Mouse (Mus musculus): Measurements from ENCODE around the gene Gchfr. TPM values are rescaled to one million over a fixed set of nuclear protein-coding genes. Genes with fewer than 3 reads are reported as not detected.

The Gchfr gene
- polyA plus RNA-seq, 1 experiment from 2014 or later = 8.4 TPM

DNA sequence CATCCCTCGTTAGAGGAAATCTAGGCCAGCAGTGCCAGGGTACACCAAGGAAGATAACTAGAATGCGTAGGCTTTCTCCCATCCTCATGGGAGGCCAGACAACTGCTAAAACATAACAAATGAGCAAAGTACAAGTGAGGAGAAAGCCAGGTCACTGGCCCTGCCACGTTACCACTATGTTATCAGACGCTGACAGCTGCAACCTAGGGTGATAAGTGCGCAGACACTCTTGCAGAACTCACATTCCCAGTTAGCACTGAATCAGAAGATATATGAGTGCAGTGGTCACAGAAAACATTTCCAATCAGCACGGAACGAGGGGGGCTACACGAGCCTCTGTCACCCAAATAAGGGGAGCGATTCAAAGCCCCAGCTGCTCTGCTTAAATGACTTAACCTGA lies 12.2 kb upstream of the Gchfr start:
- WGBS = 84% methylated on average over 9 of the region's 9 CpGs
- Histone ChIP-seq H3K27me3 (replicated peaks; ENCODE audit: control insufficient read depth, insufficient read depth, low read length) (no peaks in the 10 kb centered on the region), H3K36me3 (ENCODE audit: control insufficient read depth, insufficient read depth, low read length) (peaks cover 36% of the 10 kb centered on the region), H3K4me3 (ENCODE audit: low read depth, low read length) (peak overlapping the region; percentile 98; the same call in 1 of the 2 replicates), H3K9me3 (ENCODE audit: control insufficient read depth, low read length) (no peaks in the 10 kb centered on the region), H3K27ac (replicated peaks; ENCODE audit: low read depth, low read length) (no peak overlapping the region), H3K4me2 (ENCODE audit: low read depth, low read length) (peak overlapping the region; percentile 88; the same call in 1 of the 2 replicates), H3K9ac (ENCODE audit: low read depth, low read length) (peak overlapping the region; percentile 93), H3K4me1 (ENCODE audit: control insufficient read depth, insufficient read depth, low read length) (peaks cover 3% of the 10 kb centered on the region; the same call in 1 of the 2 replicates)
- DNase-seq (ENCODE audit: low spot score) (no peak), ATAC-seq (ENCODE audit: low read depth) (no peak)

DNA sequence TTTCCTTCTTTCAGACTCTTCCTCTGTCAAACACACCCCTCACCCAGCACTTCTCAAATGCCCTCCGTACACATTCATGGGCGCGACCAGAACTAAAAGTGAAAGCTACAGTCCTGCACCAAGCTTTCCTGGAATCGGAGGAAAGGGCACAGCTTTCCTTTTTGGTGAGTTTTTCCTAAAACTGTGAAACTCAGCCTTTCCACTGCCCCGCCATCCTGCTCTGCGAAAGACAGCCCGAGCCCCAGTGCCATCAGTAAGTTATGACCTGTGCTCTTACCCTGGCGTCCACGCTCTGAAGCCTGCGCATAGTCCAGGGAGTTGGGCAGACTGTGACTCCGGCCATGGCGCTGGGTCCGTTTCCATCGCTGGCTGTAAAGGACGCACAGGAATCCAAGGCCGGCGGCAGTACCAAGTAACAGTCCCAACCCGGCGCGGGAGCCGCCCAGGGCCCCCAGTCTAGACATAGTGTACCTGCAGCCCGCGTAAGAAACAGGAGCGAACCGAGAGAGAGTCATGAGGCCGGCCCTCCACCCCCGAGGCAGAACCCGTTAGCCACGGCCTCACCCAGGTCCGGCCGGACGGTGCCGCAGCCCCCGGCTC lies 11.4 kb upstream of the Gchfr start:
- DNase-seq (ENCODE audit: low spot score) (no peak), ATAC-seq (ENCODE audit: low read depth) (no peak; the same call in 1 of the 2 replicates)
- Histone ChIP-seq H3K4me3 (ENCODE audit: low read depth, low read length) (peak overlapping the region; percentile 98), H3K27ac (replicated peaks; ENCODE audit: low read depth, low read length) (peak overlapping the region; percentile 59; the same call in 1 of the 2 replicates), H3K9ac (ENCODE audit: low read depth, low read length) (peak overlapping the region; percentile 93), H3K9me3 (ENCODE audit: control insufficient read depth, low read length) (no peaks in the 10 kb centered on the region), H3K4me1 (ENCODE audit: control insufficient read depth, insufficient read depth, low read length) (peaks cover 3% of the 10 kb centered on the region; the same call in 1 of the 2 replicates), H3K27me3 (replicated peaks; ENCODE audit: control insufficient read depth, insufficient read depth, low read length) (no peaks in the 10 kb centered on the region), H3K4me2 (ENCODE audit: low read depth, low read length) (peak overlapping the region; percentile 88), H3K36me3 (ENCODE audit: control insufficient read depth, insufficient read depth, low read length) (peaks cover 28% of the 10 kb centered on the region)
- 7% methylated on average over 27 of the region's 34 CpGs for WGBS

DNA sequence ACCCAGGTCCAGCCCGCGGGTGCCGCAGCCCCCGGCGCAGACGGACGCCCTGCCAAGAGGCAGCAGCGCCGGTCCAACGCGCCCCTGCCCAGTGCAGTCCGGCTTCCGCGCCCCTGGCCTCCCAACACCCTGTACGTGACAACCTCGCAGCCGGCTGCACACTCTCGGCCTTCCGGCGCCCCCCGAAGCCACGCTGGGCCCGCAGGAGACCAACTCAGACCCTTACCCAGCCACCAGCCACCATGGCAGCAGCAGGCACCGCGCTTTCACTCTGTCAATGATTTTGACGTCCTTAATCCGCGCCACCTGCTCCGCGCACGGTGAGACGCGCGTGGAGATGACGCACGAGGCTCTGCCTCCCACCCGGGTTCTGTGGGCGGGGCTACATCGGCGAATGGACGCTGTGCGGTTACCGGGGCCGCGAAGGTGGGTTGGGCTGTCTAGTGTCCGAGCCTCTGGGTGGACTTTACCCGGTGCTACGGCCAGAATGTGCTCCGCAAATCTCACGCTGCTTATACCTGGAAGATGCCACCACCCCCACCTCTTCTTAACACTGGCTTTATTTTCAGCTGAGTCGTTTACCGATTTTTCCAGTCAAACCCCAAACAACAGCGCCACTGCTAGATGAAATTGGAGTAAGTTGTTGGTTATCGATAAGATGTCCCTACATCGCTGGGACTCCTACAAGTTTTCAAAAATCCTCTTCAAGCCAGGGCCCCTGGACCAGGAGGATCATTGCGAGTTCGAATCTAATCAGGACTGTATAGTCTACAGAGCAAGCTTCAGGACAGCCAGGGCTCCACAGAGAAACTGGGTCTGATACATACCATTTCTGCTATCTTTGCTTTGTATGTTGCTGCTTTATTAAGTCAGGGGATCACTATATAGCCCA lies 10.6 kb upstream of the Gchfr start, which contains the start of gene Rmdn3:
Gene Rmdn3, minus strand, starts transcription at position 354 of the 892 bp plus-strand sequence.
- no peaks in the 10 kb centered on the region for H3K27me3 ChIP-seq (replicated peaks; ENCODE audit: control insufficient read depth, insufficient read depth, low read length)
- peak within 1 kb of the TSS; percentile 88 for H3K4me2 ChIP-seq (ENCODE audit: low read depth, low read length)
- peaks cover 3% of the 10 kb centered on the region; the same call in 1 of the 2 replicates for H3K4me1 ChIP-seq (ENCODE audit: control insufficient read depth, insufficient read depth, low read length)
- H3K27ac ChIP-seq (replicated peaks; ENCODE audit: low read depth, low read length) = peak within 1 kb of the TSS; percentile 59
- DNase-seq (ENCODE audit: low spot score) (peak; percentile 96), ATAC-seq (ENCODE audit: low read depth) (peak; percentile 92)
- peaks cover 21% of the 10 kb centered on the region for H3K36me3 ChIP-seq (ENCODE audit: control insufficient read depth, insufficient read depth, low read length)
- WGBS = under 1% methylated on average over 37 of the region's 57 CpGs
- H3K9ac ChIP-seq (ENCODE audit: low read depth, low read length) = peak within 1 kb of the TSS; percentile 93
- H3K4me3 ChIP-seq (ENCODE audit: low read depth, low read length) = peak within 1 kb of the TSS; percentile 98
- H3K9me3 ChIP-seq (ENCODE audit: control insufficient read depth, low read length) = no peaks in the 10 kb centered on the region

DNA sequence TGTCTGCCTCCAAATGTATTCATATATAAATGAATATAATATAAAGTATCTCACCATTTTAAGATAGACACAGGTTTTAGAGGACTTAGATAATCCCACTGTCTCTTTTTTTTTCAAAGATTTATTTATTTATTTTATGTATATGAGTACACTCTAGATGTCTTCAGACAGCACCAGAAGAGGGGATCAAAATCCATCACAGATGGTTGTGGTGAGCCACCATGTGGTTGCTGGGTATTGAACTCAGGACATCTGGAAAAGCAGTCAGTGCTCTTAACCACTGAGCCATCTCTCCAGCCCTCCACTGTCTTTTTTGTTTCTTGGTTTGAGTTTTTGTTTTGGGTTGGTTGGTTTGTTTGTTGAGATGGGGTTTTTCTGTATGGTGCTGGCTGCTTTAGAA lies 9.7 kb upstream of the Gchfr start:
- Histone ChIP-seq H3K9me3 (ENCODE audit: control insufficient read depth, low read length) (no peaks in the 10 kb centered on the region), H3K4me2 (ENCODE audit: low read depth, low read length) (peak overlapping the region; percentile 88; the same call in 1 of the 2 replicates), H3K4me1 (ENCODE audit: control insufficient read depth, insufficient read depth, low read length) (peaks cover 3% of the 10 kb centered on the region; the same call in 1 of the 2 replicates), H3K27ac (replicated peaks; ENCODE audit: low read depth, low read length) (no peak overlapping the region), H3K4me3 (ENCODE audit: low read depth, low read length) (no peak overlapping the region), H3K36me3 (ENCODE audit: control insufficient read depth, insufficient read depth, low read length) (peaks cover 12% of the 10 kb centered on the region), H3K27me3 (replicated peaks; ENCODE audit: control insufficient read depth, insufficient read depth, low read length) (no peaks in the 10 kb centered on the region), H3K9ac (ENCODE audit: low read depth, low read length) (no peak overlapping the region)
- no peak for ATAC-seq (ENCODE audit: low read depth)
- no peak for DNase-seq (ENCODE audit: low spot score)

DNA sequence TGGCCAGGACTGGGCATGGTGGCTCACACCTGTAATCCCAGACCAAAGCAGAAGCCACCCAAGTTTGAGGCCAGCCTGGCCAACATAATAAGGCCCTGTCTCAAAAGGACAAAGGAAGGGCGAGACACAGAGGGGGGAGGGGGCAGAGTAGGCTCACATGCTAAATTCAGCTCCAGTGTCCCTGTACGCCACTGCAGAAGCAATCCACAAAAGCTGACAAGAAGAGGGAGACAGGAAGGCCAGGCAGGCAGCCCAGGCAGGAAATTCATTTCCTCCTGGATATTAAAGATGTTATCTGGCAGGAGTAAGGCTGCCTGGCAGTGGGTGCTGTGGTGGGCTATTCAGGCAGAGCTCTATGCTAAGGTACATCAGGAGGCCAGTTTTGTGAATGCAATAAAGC lies 6.3 kb upstream of the Gchfr start:
- WGBS = 32% methylated on average over 2 of the region's 2 CpGs

DNA sequence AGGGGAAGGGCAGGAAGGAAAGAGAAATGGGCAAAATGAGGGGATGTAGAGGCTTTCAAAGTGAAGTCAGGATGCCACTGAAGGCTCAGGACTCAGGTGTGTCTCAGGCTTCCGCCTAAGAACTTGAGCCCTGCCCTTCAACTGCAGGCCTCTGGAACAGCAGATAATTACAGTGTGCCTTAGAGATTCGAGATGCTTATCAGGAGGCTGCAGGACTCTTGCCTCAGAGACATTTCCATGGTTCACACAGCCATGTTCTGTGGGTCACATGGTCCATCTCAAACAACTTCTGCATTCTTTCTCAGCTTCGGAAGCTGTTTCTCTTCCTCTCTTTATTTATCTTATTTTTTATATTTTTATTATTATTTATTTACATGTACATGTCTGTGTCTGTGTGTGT lies 4.4 kb upstream of the Gchfr start:
- Histone ChIP-seq H3K4me1 (ENCODE audit: control insufficient read depth, insufficient read depth, low read length) (peaks cover 7% of the 10 kb centered on the region), H3K9ac (ENCODE audit: low read depth, low read length) (no peak overlapping the region), H3K36me3 (ENCODE audit: control insufficient read depth, insufficient read depth, low read length) (no peaks in the 10 kb centered on the region), H3K4me2 (ENCODE audit: low read depth, low read length) (no peak overlapping the region), H3K27me3 (replicated peaks; ENCODE audit: control insufficient read depth, insufficient read depth, low read length) (peaks cover 11% of the 10 kb centered on the region), H3K27ac (replicated peaks; ENCODE audit: low read depth, low read length) (no peak overlapping the region), H3K9me3 (ENCODE audit: control insufficient read depth, low read length) (no peaks in the 10 kb centered on the region), H3K4me3 (ENCODE audit: low read depth, low read length) (no peak overlapping the region)
- DNase-seq (ENCODE audit: low spot score) (no peak), ATAC-seq (ENCODE audit: low read depth) (no peak)
- 57% methylated on average over 3 of the region's 3 CpGs for WGBS

More for the DNA sequence above, 6.3 kb upstream of the Gchfr start:
- no peaks in the 10 kb centered on the region for H3K9me3 ChIP-seq (ENCODE audit: control insufficient read depth, low read length)
- H3K4me2 ChIP-seq (ENCODE audit: low read depth, low read length) = no peak overlapping the region
- no peak overlapping the region for H3K9ac ChIP-seq (ENCODE audit: low read depth, low read length)
- no peak for ATAC-seq (ENCODE audit: low read depth)
- H3K36me3 ChIP-seq (ENCODE audit: control insufficient read depth, insufficient read depth, low read length) = no peaks in the 10 kb centered on the region
- no peaks in the 10 kb centered on the region for H3K4me1 ChIP-seq (ENCODE audit: control insufficient read depth, insufficient read depth, low read length)
- H3K27ac ChIP-seq (replicated peaks; ENCODE audit: low read depth, low read length) = no peak overlapping the region
- H3K27me3 ChIP-seq (replicated peaks; ENCODE audit: control insufficient read depth, insufficient read depth, low read length) = peaks cover 4% of the 10 kb centered on the region
- no peak for DNase-seq (ENCODE audit: low spot score)
- H3K4me3 ChIP-seq (ENCODE audit: low read depth, low read length) = no peak overlapping the region

DNA sequence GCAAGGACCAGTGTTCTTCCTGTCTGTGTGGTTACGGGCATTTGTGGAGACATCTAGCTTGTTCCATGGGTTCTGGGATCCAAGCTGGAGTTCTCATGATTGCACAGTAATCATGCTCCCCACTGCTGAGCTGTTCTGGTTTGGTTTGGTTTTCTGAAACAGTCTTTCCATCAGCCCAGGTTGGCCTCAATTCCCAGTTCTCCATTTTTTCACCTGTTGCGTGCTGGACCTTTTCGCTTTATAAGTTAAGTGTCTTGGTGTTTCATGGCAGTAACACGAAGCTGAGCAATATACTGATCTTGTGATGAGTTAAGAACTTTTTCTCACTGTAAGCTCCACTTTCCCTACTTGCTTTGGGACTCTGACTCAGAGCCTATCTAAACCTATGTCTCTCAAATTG lies 3.6 kb upstream of the Gchfr start:
- peaks cover 11% of the 10 kb centered on the region for H3K27me3 ChIP-seq (replicated peaks; ENCODE audit: control insufficient read depth, insufficient read depth, low read length)
- no peak overlapping the region for H3K4me3 ChIP-seq (ENCODE audit: low read depth, low read length)
- DNase-seq (ENCODE audit: low spot score) (no peak), ATAC-seq (ENCODE audit: low read depth) (no peak)
- H3K4me2 ChIP-seq (ENCODE audit: low read depth, low read length) = no peak overlapping the region
- 79% methylated on average over 4 of the region's 4 CpGs for WGBS
- H3K4me1 ChIP-seq (ENCODE audit: control insufficient read depth, insufficient read depth, low read length) = peaks cover 7% of the 10 kb centered on the region
- H3K9ac ChIP-seq (ENCODE audit: low read depth, low read length) = no peak overlapping the region
- H3K36me3 ChIP-seq (ENCODE audit: control insufficient read depth, insufficient read depth, low read length) = no peaks in the 10 kb centered on the region
- no peak overlapping the region for H3K27ac ChIP-seq (replicated peaks; ENCODE audit: low read depth, low read length)
- no peaks in the 10 kb centered on the region for H3K9me3 ChIP-seq (ENCODE audit: control insufficient read depth, low read length)

DNA sequence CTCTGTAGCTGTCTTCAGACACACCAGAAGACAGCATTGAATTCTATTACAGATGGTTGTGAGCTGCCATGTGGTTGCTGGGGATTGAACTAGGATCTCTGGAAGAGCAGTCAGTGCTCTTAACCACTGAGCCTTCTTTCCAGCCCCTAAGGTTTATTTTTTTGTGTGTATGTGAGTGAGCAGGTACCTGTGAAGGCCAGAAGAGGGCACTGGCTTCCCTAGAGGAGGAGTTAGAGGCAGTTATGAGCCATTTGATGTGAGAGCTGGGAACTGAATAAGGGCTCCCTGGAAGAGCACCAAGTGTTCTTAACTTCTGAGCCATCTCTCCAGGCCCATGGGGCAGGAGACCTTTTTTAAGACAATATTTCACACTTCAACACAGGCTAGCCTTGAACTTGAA lies 2.2 kb upstream of the Gchfr start:
- H3K27ac ChIP-seq (replicated peaks; ENCODE audit: low read depth, low read length) = no peak overlapping the region
- peaks cover 11% of the 10 kb centered on the region for H3K27me3 ChIP-seq (replicated peaks; ENCODE audit: control insufficient read depth, insufficient read depth, low read length)
- no peaks in the 10 kb centered on the region for H3K9me3 ChIP-seq (ENCODE audit: control insufficient read depth, low read length)
- no peak overlapping the region for H3K4me2 ChIP-seq (ENCODE audit: low read depth, low read length)
- DNase-seq (ENCODE audit: low spot score) (no peak), ATAC-seq (ENCODE audit: low read depth) (no peak)
- no peak overlapping the region for H3K9ac ChIP-seq (ENCODE audit: low read depth, low read length)
- H3K4me3 ChIP-seq (ENCODE audit: low read depth, low read length) = no peak overlapping the region
- peaks cover 7% of the 10 kb centered on the region for H3K4me1 ChIP-seq (ENCODE audit: control insufficient read depth, insufficient read depth, low read length)
- H3K36me3 ChIP-seq (ENCODE audit: control insufficient read depth, insufficient read depth, low read length) = no peaks in the 10 kb centered on the region
